Mouse (Mus musculus) limb, embryonic 10.5 days (tissue): ENCODE measurements around the gene Atxn1l. TPM values are rescaled to one million over a fixed set of nuclear protein-coding genes. Genes with fewer than 3 reads are reported as not detected.
A peak's percentile ranks its signal among the peaks of the same experiment; 100 is the strongest.

Experiments
- DNase-seq: peaks from one replicate; pipeline ENCODE4 v3.0.0-alpha.2; 2017; ENCODE audit warnings: low spot score
- H3K27ac ChIP-seq: fragments of 300-500 bp; sonication (generic); 2 replicates; pipeline ENCODE4 v1.5.1; 2016; ENCODE audit warnings: mild to moderate bottlenecking
- H3K27me3 ChIP-seq: fragments of 300-500 bp; sonication (generic); 2 replicates; pipeline ENCODE4 v1.6.1; 2016; ENCODE audit warnings: low read depth, mild to moderate bottlenecking; ENCODE audit not compliant: poor library complexity, severe bottlenecking
- H3K36me3 ChIP-seq: fragments of 300-500 bp; sonication (generic); 2 replicates; pipeline ENCODE4 v1.6.1; 2016; ENCODE audit warnings: mild to moderate bottlenecking, moderate library complexity
- H3K4me1 ChIP-seq: fragments of 300-500 bp; sonication (generic); 2 replicates; pipeline ENCODE4 v1.6.1; 2016
- H3K4me3 ChIP-seq: fragments of 300-500 bp; sonication (generic); 2 replicates; pipeline ENCODE4 v1.5.1; 2016; ENCODE audit warnings: mild to moderate bottlenecking, moderate library complexity
- H3K9me3 ChIP-seq: fragments of 300-500 bp; sonication (generic); replicated peaks from 2 replicates; pipeline ENCODE4 v1.6.1; 2016; ENCODE audit warnings: mild to moderate bottlenecking
- WGBS: fragments of 180-500 bp; shearing (Covaris S2); methylation state at CpG from one replicate; pipeline ENCODE4 v1.1.7; 2016; 5-methylcytosine and 5-hydroxymethylcytosine counted together
- polyA plus RNA-seq: library from polyadenylated mRNA; unstranded; fragments of >200 nt; fragmentation: Nextera tagmentation; extraction: Ambion mirVana; gene quantifications from 2 replicates; pipeline ENCODE4 v1.2.1, GENCODE M21; 2016

Gene Atxn1l
- 8.4 and 10.2 TPM in 2 replicates for polyA plus RNA-seq

DNA sequence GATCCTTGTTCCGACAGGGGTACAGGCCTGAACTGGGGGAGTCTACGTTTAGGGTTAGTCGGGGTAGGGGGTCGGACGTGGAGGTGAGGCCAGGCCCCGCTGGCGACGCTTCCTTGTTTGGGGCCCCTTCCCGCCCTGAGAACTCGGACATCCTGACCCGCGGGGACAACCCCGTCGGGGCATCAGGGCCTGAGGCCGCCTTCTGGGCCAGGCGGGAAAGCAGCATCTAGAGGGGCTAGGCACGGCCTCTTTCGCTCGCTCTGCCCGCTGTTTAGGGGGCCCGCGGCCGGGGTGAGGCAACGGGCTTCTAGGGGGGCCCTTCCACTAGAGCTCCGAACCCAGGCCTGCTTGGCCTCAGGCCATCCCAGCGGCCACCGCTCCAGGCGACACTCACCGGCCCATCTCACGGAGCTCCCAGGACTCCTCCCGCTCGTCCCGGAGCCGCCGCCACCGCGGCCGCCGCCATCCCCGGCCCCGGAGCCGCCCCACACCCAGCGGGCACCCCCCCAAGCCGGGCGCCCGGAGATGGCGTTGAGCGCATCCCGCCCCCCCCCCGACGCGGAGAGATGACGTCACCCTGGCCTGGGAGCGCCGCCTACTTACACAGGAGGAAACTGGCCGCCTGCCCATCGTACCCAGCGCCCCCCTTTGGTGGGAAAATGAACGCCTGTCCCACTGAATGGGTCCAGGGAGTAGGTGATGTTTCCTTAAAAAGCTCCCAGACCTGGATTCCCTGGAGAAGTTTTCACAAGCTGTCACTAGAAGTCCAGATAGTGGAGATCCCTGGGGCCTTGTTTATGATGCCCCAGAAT, at the start of gene Atxn1l:
Gene Atxn1l, minus strand, starts transcription at position 503 of the 812 bp plus-strand sequence.
- Histone ChIP-seq H3K27me3 (no peaks in the 10 kb centered on the region), H3K4me3 (peak within 1 kb of the TSS; percentile 83), H3K4me1 (peaks cover 14% of the 10 kb centered on the region), H3K27ac (peak within 1 kb of the TSS; percentile 93), H3K36me3 (peaks cover 24% of the 10 kb centered on the region), H3K9me3 (no peaks in the 10 kb centered on the region)
- peak; percentile 97 for DNase-seq
- WGBS: 0% methylated on average over 56 of the region's 59 CpGs

DNA sequence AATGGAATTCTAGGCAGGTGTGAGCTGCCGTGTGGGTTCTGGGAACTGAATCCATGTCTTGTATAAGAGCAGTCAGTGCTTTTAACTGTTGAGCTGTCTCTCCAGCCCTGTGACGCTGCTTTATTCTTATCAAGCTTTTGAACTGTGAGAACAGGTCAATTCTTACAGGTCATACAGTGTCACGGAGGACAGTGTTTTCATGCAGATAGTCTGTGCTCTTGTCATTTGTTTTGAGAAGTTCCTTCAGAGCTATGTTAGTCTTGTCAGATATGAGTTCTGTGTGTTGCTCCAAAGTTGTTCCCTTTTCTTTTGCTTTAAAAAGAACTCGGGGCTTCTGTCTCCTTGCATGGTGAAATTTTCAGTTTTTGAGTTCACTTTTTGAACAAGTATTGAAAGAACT, 43.0 kb upstream of the Atxn1l start:
- WGBS: 82% methylated on average over 4 of the region's 4 CpGs
- peaks cover 4% of the 10 kb centered on the region; the same call in 1 of the 2 replicates for H3K27me3 ChIP-seq
- no peaks in the 10 kb centered on the region for H3K9me3 ChIP-seq
- H3K36me3 ChIP-seq: no peaks in the 10 kb centered on the region
- peaks cover 18% of the 10 kb centered on the region for H3K4me1 ChIP-seq
- H3K27ac ChIP-seq: no peak overlapping the region
- DNase-seq: no peak
- no peak overlapping the region for H3K4me3 ChIP-seq

DNA sequence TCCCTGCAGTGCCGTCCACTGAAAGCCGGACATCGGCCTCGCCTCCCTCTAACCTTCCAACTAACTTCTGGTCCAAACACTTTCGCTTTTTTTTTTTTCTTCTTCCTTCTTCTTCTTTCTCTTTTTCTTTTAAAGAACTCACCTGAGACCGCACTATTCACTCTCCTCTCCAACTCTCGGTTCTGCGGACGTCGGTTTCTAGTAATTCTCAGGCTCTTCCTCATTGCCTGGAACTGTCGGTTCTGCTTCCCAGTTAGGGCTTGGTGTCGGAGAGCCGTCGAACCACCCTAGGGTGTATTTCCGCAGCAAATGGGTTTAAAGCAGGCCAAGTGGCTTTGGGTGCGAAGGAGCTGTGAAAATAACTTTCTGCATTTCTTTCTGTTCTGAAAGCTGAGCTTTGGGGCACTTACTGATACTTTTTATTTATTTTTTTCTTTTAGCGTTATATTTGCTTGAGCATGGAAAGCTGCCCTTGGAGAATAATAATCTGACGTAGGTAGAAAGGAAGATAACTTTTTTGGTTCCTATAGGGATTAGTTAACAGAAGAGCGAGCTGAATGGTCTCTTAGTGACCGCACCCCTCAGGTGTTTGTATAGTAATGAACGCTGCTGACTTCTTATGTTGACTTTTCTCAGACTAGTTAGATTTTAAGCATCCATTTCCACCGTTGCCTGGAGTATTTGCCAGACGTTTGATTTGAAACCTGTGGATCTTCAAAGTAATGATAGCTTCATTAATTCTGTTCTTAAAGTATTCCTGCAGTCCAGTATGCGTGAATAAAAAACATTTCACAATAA, 42.1 kb upstream of the Atxn1l start:
- peaks cover 4% of the 10 kb centered on the region; the same call in 1 of the 2 replicates for H3K27me3 ChIP-seq
- no peaks in the 10 kb centered on the region for H3K36me3 ChIP-seq
- WGBS: 26% methylated on average over 24 of the region's 24 CpGs
- peak overlapping the region; percentile 79 for H3K4me3 ChIP-seq
- H3K27ac ChIP-seq: peak overlapping the region; percentile 99
- no peaks in the 10 kb centered on the region for H3K9me3 ChIP-seq
- no peak for DNase-seq
- H3K4me1 ChIP-seq: peaks cover 18% of the 10 kb centered on the region

DNA sequence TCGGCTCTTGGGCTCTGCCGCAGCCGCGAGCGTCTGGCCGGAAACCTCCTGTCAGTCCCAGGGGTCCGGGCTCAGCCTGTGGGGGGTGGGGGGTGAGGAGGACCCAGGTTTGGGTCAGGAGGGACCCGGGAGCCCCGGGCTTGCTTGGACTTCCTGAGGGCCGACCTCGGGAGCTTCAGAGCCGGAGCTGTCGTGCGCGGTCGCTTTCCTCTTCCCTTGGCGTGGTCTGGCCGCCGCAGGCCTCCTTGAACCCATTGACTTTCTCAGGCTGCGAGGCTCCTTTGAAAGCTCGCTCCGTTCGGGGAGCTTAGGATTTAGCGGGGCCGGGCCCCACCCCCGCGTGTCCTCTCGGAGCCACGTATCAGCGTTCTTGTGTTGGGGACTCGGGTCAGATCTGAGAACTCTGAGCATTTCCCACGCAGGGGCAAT, 41.5 kb upstream of the Atxn1l start:
- H3K4me3 ChIP-seq: peak overlapping the region; percentile 79
- no peaks in the 10 kb centered on the region for H3K36me3 ChIP-seq
- no peaks in the 10 kb centered on the region for H3K9me3 ChIP-seq
- under 1% methylated on average over 32 of the region's 32 CpGs for WGBS
- H3K27me3 ChIP-seq: peaks cover 4% of the 10 kb centered on the region; the same call in 1 of the 2 replicates
- H3K4me1 ChIP-seq: peaks cover 18% of the 10 kb centered on the region
- no peak for DNase-seq
- H3K27ac ChIP-seq: peak overlapping the region; percentile 99

DNA sequence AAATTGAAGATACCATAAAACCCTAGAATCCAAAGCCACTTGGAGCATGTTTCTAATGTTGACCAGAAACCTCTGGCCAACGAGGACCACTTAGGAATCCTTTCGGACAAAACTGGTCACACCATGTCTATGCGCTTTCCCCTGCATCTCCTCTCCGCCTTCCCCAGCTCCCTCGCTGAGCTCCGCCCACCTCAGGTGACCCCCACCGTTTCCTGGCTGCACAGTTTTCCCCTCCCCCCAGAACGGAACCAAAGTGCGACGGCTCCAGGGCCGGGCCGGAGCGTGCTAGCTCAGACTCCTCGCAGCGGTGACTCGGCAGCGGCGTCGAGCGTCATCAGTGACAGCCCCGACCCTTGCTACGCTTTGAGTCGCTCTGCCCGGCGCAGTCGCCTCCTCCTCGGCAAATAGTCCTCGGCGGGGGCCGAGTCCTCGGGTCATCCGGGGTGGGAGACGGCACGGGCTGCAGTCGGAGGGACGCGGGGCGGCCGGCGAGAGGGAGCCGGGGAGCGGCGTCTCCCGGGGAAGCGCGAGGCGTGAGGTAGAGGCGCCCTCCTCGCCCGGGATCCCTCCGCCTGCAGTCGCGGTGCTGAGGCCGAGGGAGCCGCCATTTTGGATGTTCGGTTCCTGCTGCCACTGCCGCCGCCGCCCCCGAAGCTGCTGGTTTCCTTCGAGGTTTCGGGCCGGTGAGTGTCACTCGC, 40.9 kb upstream of the Atxn1l start, which contains the start of gene Ap1g1:
Gene Ap1g1, plus strand, starts transcription at position 275 of the 698 bp plus-strand sequence.
- DNase-seq: peak; percentile 98

DNA sequence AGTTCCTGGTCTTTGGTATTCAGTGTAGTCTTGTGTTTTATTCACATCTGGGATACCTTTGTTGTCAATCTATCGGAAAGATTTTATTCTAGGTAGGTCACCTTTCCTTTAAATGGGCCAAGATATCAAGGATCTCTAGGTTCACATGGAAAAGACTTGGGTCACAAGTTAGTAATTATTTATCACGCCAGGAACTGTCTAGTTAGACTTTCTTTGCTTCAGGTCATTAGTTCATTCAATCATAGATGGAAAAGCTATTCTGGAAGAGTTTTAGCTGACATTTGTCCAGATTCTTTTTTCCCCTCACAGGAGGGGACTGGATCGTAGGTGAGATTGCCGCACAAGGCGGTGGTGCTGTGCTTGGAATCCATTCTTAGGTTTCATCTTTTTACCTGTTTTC, 40.3 kb upstream of the Atxn1l start:
- Histone ChIP-seq H3K9me3 (no peaks in the 10 kb centered on the region), H3K27ac (peak overlapping the region; percentile 99; the same call in 1 of the 2 replicates), H3K27me3 (peaks cover 4% of the 10 kb centered on the region; the same call in 1 of the 2 replicates), H3K4me3 (peak overlapping the region; percentile 79), H3K4me1 (peaks cover 18% of the 10 kb centered on the region), H3K36me3 (no peaks in the 10 kb centered on the region)
- WGBS: 30% methylated on average over 5 of the region's 5 CpGs
- no peak for DNase-seq

More for the DNA sequence above, 40.9 kb upstream of the Atxn1l start, which contains the start of gene Ap1g1:
- H3K4me3 ChIP-seq: peak within 1 kb of the TSS; percentile 79
- H3K27ac ChIP-seq: peak within 1 kb of the TSS; percentile 99
- WGBS: under 1% methylated on average over 64 of the region's 64 CpGs
- peaks cover 4% of the 10 kb centered on the region; the same call in 1 of the 2 replicates for H3K27me3 ChIP-seq
- H3K4me1 ChIP-seq: peaks cover 18% of the 10 kb centered on the region
- no peaks in the 10 kb centered on the region for H3K36me3 ChIP-seq
- no peaks in the 10 kb centered on the region for H3K9me3 ChIP-seq

DNA sequence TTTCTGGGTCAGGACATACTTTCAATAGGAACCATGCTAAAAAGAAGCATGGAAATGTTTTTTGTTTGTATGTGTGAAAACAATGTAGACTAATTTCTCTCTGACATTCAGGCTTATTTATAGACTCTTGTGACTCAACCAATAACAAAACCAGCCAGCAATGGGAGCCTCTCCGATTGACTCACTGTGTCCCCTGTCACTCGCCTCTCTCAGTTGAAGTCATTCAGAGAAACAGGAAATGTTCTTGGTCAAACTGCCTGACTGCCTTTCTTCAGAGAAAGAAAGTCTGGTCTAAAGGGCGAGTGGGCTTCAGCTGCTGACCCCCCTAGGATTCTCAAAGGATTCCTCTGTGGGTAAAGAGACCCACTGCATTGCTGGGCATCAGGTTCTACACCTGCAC, 35.6 kb upstream of the Atxn1l start:
- Histone ChIP-seq H3K4me1 (0 out of 2 replicates have a peak, but pooled peaks cover 2% of the 10 kb centered on the region), H3K36me3 (no peaks in the 10 kb centered on the region), H3K27ac (no peak overlapping the region), H3K4me3 (no peak overlapping the region), H3K27me3 (peaks cover 4% of the 10 kb centered on the region; the same call in 1 of the 2 replicates), H3K9me3 (no peaks in the 10 kb centered on the region)
- DNase-seq: no peak
- WGBS: 61% methylated on average over 3 of the region's 3 CpGs

DNA sequence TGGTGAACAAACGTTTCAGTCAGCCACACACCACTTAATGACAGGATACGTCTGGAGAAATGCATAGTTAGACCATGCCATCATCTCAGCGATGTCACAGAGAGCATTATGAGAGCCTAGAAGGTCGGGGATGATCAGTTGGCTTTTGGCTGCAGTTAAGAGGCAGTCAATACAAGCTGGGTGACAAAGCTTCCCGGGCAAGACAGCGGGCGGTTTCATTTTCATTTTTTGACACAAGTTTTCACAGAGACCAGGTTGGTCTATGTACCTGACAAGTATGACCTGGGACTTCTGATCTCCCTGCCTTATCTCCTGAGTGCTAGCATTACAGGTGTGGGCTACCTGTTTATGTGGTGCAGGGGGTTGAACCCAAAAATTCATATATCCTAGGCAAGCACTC, 28.5 kb upstream of the Atxn1l start:
- no peaks in the 10 kb centered on the region for H3K9me3 ChIP-seq
- no peaks in the 10 kb centered on the region for H3K4me1 ChIP-seq
- H3K36me3 ChIP-seq: no peaks in the 10 kb centered on the region
- H3K4me3 ChIP-seq: no peak overlapping the region
- no peaks in the 10 kb centered on the region for H3K27me3 ChIP-seq
- no peak overlapping the region for H3K27ac ChIP-seq
- 79% methylated on average over 7 of the region's 7 CpGs for WGBS
- DNase-seq: no peak

DNA sequence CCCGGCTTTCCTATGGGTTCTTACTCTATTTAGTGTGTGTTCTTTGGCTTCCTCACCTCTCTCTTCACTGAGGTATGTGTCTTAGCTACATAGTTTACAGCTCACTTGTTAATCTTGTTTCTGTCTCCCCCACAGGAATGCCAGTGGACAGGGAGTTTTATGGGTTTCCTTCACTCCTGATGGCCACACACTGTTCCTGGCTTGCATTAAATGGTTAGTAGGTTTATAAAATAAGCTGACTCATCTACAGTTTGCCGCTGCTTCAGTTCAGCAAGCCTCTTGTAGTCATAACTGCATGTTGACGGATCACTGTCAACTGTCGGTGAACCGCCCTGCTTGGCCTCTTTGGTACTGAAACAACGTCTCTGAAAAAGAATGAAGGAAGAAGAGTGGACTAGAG, 26.5 kb upstream of the Atxn1l start:
- no peaks in the 10 kb centered on the region for H3K9me3 ChIP-seq
- no peak for DNase-seq
- no peaks in the 10 kb centered on the region for H3K27me3 ChIP-seq
- H3K36me3 ChIP-seq: no peaks in the 10 kb centered on the region
- no peak overlapping the region for H3K4me3 ChIP-seq
- H3K4me1 ChIP-seq: no peaks in the 10 kb centered on the region
- H3K27ac ChIP-seq: no peak overlapping the region
- WGBS: 93% methylated on average over 6 of the region's 6 CpGs

DNA sequence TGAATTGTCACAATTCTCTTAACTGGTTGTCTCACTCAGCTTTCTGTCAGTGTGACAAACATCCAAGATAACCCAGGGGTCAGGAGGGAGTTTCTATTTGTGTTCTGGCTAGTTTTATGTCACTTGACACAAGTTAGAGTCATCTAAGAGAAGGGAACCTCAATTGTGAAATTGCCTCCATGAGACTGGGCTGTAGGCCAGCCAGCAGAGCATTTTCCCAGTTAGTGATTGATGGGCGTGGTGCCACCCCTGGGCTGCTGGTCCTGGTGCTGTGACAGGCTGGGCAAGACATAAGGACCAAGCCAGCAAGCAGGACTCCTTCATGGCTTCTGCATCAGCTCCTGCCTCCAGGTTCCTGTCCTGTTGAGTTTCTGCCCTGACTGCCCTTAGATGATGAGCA, 22.7 kb upstream of the Atxn1l start:
- no peaks in the 10 kb centered on the region for H3K27me3 ChIP-seq
- DNase-seq: no peak
- H3K4me1 ChIP-seq: no peaks in the 10 kb centered on the region
- 70% methylated on average over 1 of the region's 1 CpGs for WGBS
- H3K36me3 ChIP-seq: no peaks in the 10 kb centered on the region
- H3K27ac ChIP-seq: no peak overlapping the region
- no peak overlapping the region for H3K4me3 ChIP-seq
- H3K9me3 ChIP-seq: no peaks in the 10 kb centered on the region

DNA sequence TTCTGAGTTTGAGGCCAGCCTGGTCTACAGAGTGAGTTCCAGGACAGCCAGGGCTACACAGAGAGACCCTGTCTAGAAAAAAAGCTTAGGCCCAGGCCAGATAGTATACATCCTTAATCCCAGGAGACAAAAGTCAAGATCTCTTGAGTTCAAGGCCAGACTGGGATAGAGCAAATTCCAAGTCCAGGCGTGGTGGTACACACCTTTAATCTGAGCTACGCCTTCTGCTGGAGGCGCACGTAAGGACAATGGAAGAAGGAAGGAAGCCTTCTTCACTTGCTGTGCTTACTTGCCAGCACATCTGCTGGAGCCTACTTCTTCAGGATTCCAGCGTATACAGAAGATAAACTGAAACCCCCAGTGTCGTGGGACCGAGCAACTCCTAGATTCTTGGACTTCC, 21.9 kb upstream of the Atxn1l start:
- Histone ChIP-seq H3K36me3 (no peaks in the 10 kb centered on the region), H3K27ac (no peak overlapping the region), H3K4me3 (no peak overlapping the region), H3K27me3 (no peaks in the 10 kb centered on the region), H3K9me3 (no peaks in the 10 kb centered on the region), H3K4me1 (no peaks in the 10 kb centered on the region)
- DNase-seq: no peak
- 94% methylated on average over 7 of the region's 7 CpGs for WGBS

DNA sequence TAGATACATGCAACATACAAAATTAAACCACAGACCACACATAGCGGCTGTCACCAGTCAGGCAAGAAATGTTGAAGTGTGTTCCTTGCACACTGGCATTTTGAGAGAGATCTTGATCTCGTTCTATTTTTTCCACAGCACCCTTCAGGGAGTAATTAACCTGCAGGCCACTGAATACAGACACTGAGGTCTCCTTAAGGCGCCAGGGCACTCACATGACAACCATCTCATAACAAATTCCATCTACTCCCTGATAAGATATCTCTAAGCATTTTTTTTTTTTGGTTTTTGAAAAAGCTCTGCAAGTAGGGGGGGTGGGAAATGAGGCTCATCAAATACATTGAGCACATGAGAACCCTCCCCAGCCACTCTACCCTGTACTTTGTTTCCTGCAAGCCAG, 19.3 kb upstream of the Atxn1l start:
- no peaks in the 10 kb centered on the region for H3K36me3 ChIP-seq

More for the DNA sequence above, 19.3 kb upstream of the Atxn1l start:
- Histone ChIP-seq H3K27ac (no peak overlapping the region), H3K27me3 (no peaks in the 10 kb centered on the region), H3K9me3 (no peaks in the 10 kb centered on the region), H3K4me1 (no peaks in the 10 kb centered on the region), H3K4me3 (no peak overlapping the region)
- DNase-seq: no peak
- WGBS: 75% methylated on average over 3 of the region's 3 CpGs
